Mouse (Mus musculus) midbrain, postnatal 0 days (tissue): ENCODE results near the gene Pdzd4. TPM values are rescaled to one million over a fixed set of nuclear protein-coding genes. Genes with fewer than 3 reads are reported as not detected.
A peak's percentile ranks its signal among the peaks of the same experiment; 100 is the strongest.

Source experiments
- ATAC-seq: fragments of 200-750 bp; cut with Nextera tagmentation; 2 replicates; pipeline ENCODE4 v1.8.0; 2017; ENCODE audit warnings: moderate number of reproducible peaks, mild to moderate bottlenecking, moderate TSS enrichment, moderate library complexity; ENCODE audit not compliant: low FRiP score
- DNase-seq: peaks from one replicate; pipeline ENCODE4 v3.0.0-alpha.2; 2015; ENCODE audit warnings: low spot score
- H3K27ac ChIP-seq: fragments of 300-500 bp; sonication (generic); 2 replicates; pipeline ENCODE4 v1.5.1; 2014; ENCODE audit warnings: low read depth, mild to moderate bottlenecking, low read length, mixed read lengths
- H3K27me3 ChIP-seq: fragments of 300-500 bp; sonication (generic); 2 replicates; pipeline ENCODE4 v1.6.1; 2014; ENCODE audit warnings: low read length, control low read depth, mixed read lengths; ENCODE audit not compliant: insufficient read depth
- H3K36me3 ChIP-seq: fragments of 300-500 bp; sonication (generic); 2 replicates; pipeline ENCODE4 v1.6.1; 2014; ENCODE audit warnings: low read length, control low read depth, mixed read lengths; ENCODE audit not compliant: insufficient read depth
- H3K4me1 ChIP-seq: fragments of 300-500 bp; sonication (generic); 2 replicates; pipeline ENCODE4 v1.6.1; 2014; ENCODE audit warnings: mild to moderate bottlenecking, control low read depth, antibody characterized with exemption, low read length, mixed read lengths; ENCODE audit not compliant: insufficient read depth
- H3K4me2 ChIP-seq: fragments of 300-500 bp; sonication (generic); 2 replicates; pipeline ENCODE4 v1.6.1; 2014; ENCODE audit warnings: low read depth, mild to moderate bottlenecking, low read length, mixed read lengths; ENCODE audit not compliant: poor library complexity, severe bottlenecking
- H3K4me3 ChIP-seq: fragments of 300-500 bp; sonication (generic); 2 replicates; pipeline ENCODE4 v1.5.1; 2014; ENCODE audit warnings: low read depth, mild to moderate bottlenecking, low read length, moderate library complexity
- H3K9ac ChIP-seq: fragments of 300-500 bp; sonication (generic); replicated peaks from 2 replicates; pipeline ENCODE4 v1.6.1; 2014; ENCODE audit warnings: mild to moderate bottlenecking, low read length, moderate library complexity, mixed read lengths; ENCODE audit not compliant: poor library complexity, severe bottlenecking
- H3K9me3 ChIP-seq: fragments of 300-500 bp; sonication (generic); 2 replicates; pipeline ENCODE4 v1.6.1; 2016; ENCODE audit warnings: low read length, control low read depth
- CTCF ChIP-seq: IDR thresholded peaks from 2 replicates; pipeline ENCODE4 v1.5.1; 2016; ENCODE audit warnings: antibody characterized with exemption, mild to moderate bottlenecking
- WGBS: fragments of 180-500 bp; shearing (Covaris S2); extraction: QIAGEN DNeasy Blood & Tissue Kit; methylation state at CpG from one replicate; pipeline ENCODE4 v1.1.7; 2014; 5-methylcytosine and 5-hydroxymethylcytosine counted together
- polyA plus RNA-seq: library from polyadenylated mRNA; unstranded; fragments of >200 nt; fragmentation: Nextera tagmentation; extraction: Ambion mirVana; gene quantifications from 2 replicates; pipeline ENCODE4 v1.2.1, GENCODE M21; 2015
- total RNA-seq: library from RNA; depleted of rRNA; stranded (reverse); fragments of >200 nt; gene quantifications from 2 replicates; pipeline ENCODE4 v1.2.3, GENCODE M21; 2014; rRNA removed

Gene Pdzd4
- total RNA-seq: 196 and 242 TPM in 2 replicates
- 4.4 and 5.1 TPM in 2 replicates for polyA plus RNA-seq

- no peaks in the 10 kb centered on the region for H3K9me3 ChIP-seq
- peak; percentile 86 for ATAC-seq
- H3K27me3 ChIP-seq: no peaks in the 10 kb centered on the region
- no peaks in the 10 kb centered on the region for H3K4me1 ChIP-seq
- H3K27ac ChIP-seq: peak within 1 kb of the TSS; percentile 89
- H3K36me3 ChIP-seq: no peaks in the 10 kb centered on the region
- peak within 1 kb of the TSS; percentile 60 for H3K4me2 ChIP-seq
- DNase-seq: peak; percentile 78
- no peak for TF ChIP-seq CTCF
- H3K9ac ChIP-seq: peak within 1 kb of the TSS; percentile 83
- WGBS: 19% methylated on average over 59 of the region's 84 CpGs
- peak within 1 kb of the TSS; percentile 61 for H3K4me3 ChIP-seq
These were observed at the start of gene Pdzd4 for GRCm38 (mm10) chrX:73824185-73825151. Pdzd4 (minus strand) TSS chrX:73824969.

- 76% methylated on average over 1 of the region's 1 CpGs for WGBS
- DNase-seq: peak; percentile 16
- no peaks in the 10 kb centered on the region for H3K27me3 ChIP-seq
- no peak overlapping the region for H3K9ac ChIP-seq
- TF ChIP-seq CTCF: no peak
- H3K4me1 ChIP-seq: no peaks in the 10 kb centered on the region; the same call in 1 of the 2 replicates
- no peaks in the 10 kb centered on the region for H3K9me3 ChIP-seq
- ATAC-seq: no peak
- H3K36me3 ChIP-seq: no peaks in the 10 kb centered on the region
- H3K27ac ChIP-seq: no peak overlapping the region
- H3K4me2 ChIP-seq: no peak overlapping the region
- no peak overlapping the region for H3K4me3 ChIP-seq
These were observed 47.2 kb upstream of the Pdzd4 start for GRCm38 (mm10) chrX:73871956-73872355.

GRCm38 (mm10) chrX:73871474-73871873 is 46.7 kb upstream of the Pdzd4 start:
- H3K9me3 ChIP-seq: no peaks in the 10 kb centered on the region
- no peaks in the 10 kb centered on the region for H3K36me3 ChIP-seq
- H3K27me3 ChIP-seq: no peaks in the 10 kb centered on the region
- no peak for TF ChIP-seq CTCF
- H3K27ac ChIP-seq: no peak overlapping the region
- no peaks in the 10 kb centered on the region; the same call in 1 of the 2 replicates for H3K4me1 ChIP-seq
- no peak overlapping the region for H3K9ac ChIP-seq
- DNase-seq (no peak), ATAC-seq (no peak)
- H3K4me2 ChIP-seq: no peak overlapping the region
- H3K4me3 ChIP-seq: no peak overlapping the region

- Histone ChIP-seq H3K36me3 (no peaks in the 10 kb centered on the region), H3K27ac (no peak overlapping the region), H3K4me2 (no peak overlapping the region), H3K27me3 (no peaks in the 10 kb centered on the region), H3K4me1 (no peaks in the 10 kb centered on the region), H3K9me3 (no peaks in the 10 kb centered on the region), H3K4me3 (no peak overlapping the region), H3K9ac (no peak overlapping the region)
- TF ChIP-seq CTCF: no peak
- WGBS: 20% methylated on average over 5 of the region's 5 CpGs
- no peak for DNase-seq
- no peak for ATAC-seq
These were observed 44.6 kb upstream of the Pdzd4 start for GRCm38 (mm10) chrX:73869334-73869733.

- H3K9ac ChIP-seq: no peak overlapping the region
- no peak overlapping the region for H3K4me2 ChIP-seq
- H3K4me1 ChIP-seq: no peaks in the 10 kb centered on the region
- no peaks in the 10 kb centered on the region for H3K9me3 ChIP-seq
- no peak overlapping the region for H3K27ac ChIP-seq
- DNase-seq (no peak), ATAC-seq (no peak)
- 79% methylated on average over 1 of the region's 1 CpGs for WGBS
- H3K27me3 ChIP-seq: no peaks in the 10 kb centered on the region
- TF ChIP-seq CTCF: no peak
- H3K36me3 ChIP-seq: no peaks in the 10 kb centered on the region
- H3K4me3 ChIP-seq: no peak overlapping the region
These were observed 43.1 kb upstream of the Pdzd4 start for GRCm38 (mm10) chrX:73867852-73868251.

- peak; percentile 62 for DNase-seq
- no peak overlapping the region for H3K27ac ChIP-seq
These were observed 42.5 kb upstream of the Pdzd4 start for GRCm38 (mm10) chrX:73867256-73867655.

More at GRCm38 (mm10) chrX:73867256-73867655, 42.5 kb upstream of the Pdzd4 start:
- no peak for ATAC-seq
- H3K36me3 ChIP-seq: no peaks in the 10 kb centered on the region; the same call in 1 of the 2 replicates
- no peaks in the 10 kb centered on the region for H3K4me1 ChIP-seq
- H3K9me3 ChIP-seq: no peaks in the 10 kb centered on the region
- no peak overlapping the region for H3K4me2 ChIP-seq
- no peak overlapping the region for H3K9ac ChIP-seq
- no peak overlapping the region for H3K4me3 ChIP-seq
- WGBS: 27% methylated on average over 3 of the region's 3 CpGs
- no peak for TF ChIP-seq CTCF
- no peaks in the 10 kb centered on the region for H3K27me3 ChIP-seq
